Comparison of ENCODE assay signal across 23 mouse cellular contexts in the genomic region with DNA sequence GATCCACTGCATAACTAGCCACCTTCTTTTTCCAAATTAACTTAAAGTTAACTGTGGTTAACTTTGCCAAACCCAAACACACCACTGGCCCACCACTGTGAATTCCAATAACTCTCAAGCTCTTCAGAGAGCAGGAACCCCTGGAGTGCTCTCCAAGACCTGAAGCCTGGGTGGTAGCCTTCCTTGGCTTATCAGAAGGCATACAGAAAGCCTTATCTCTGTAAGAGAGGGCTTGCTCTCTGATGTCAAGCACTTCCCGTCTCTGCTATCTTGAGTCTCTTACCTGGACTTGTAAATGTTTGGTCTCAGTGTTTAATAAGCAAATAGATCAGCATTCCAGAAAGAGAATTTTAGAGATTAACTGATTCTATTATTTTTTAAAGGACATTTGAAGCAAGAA. TPM values are rescaled to one million over a fixed set of nuclear protein-coding genes. Genes with fewer than 3 reads are reported as not detected.
DNase-seq lines count a peak whose midpoint lies in the region; ATAC-seq and TF ChIP-seq lines count a peak whose summit lies in the region.
"Had no signal": no experiment of that assay in that cellular context is flagged by ENCODE, and none has a peak within 500 bp of the region (broad histone marks: within the 10 kb centered on the region; RNA-seq: fewer than 3 reads in every experiment).

No protein-coding gene starts in this region.

- WGBS in liver, embryonic 12.5 days (ENCODE audit: insufficient replicate concordance) = 19% methylated on average over 1 of the region's 1 CpGs
- WGBS in liver, postnatal 0 days (ENCODE audit: insufficient replicate concordance) = 38% methylated on average over 1 of the region's 1 CpGs
- whole genome bisulfite sequencing in lung, embryonic 14.5 days = 51% methylated on average over 1 of the region's 1 CpGs
- WGBS in lung, postnatal 0 days = 39% methylated on average over 1 of the region's 1 CpGs

- no peak overlapping the region for H3K27ac ChIP-seq in liver, embryonic 12.5 days
- no peak overlapping the region for H3K27ac ChIP-seq in liver, postnatal 0 days (ENCODE audit: low read depth)
- no peak overlapping the region for H3K27ac ChIP-seq in lung, embryonic 14.5 days (ENCODE audit: low read depth)
- no peak overlapping the region for H3K27ac ChIP-seq in lung, postnatal 0 days (ENCODE audit: low read length)
- H3K27ac ChIP-seq: embryonic facial prominence, embryonic 13.5 days; forebrain, embryonic 13.5 days; gastrocnemius, adult 2 months; heart, adult 2 months; hindbrain, embryonic 10.5 days; hindbrain, embryonic 14.5 days had no signal

- TF ChIP-seq CTCF in liver, postnatal 0 days (IDR thresholded peaks at IDR 0.05; ENCODE audit: low read depth) = no peak
- no peak for TF ChIP-seq CTCF in lung, embryonic 14.5 days (IDR thresholded peaks at IDR 0.05; ENCODE audit: low read depth)
- TF ChIP-seq CTCF in lung, postnatal 0 days (IDR thresholded peaks at IDR 0.05) = no peak

- no peak for TF ChIP-seq EP300 in liver, postnatal 0 days (IDR thresholded peaks at IDR 0.05; ENCODE audit: low read depth)
- peak; percentile 90 for TF ChIP-seq EP300 in lung, postnatal 0 days (IDR thresholded peaks at IDR 0.05)

- peak; percentile 55; the same call in 1 of the 2 replicates for ATAC-seq in liver, embryonic 12.5 days
- ATAC-seq in liver, postnatal 0 days = no peak
- ATAC-seq in lung, embryonic 14.5 days (ENCODE audit: insufficient read depth) = peak; percentile 33; the same call in 1 of the 2 replicates
- peak; percentile 68 for ATAC-seq in lung, postnatal 0 days
- ATAC-seq: activated CD4-positive, CD25-positive, alpha-beta regulatory T cell, adult 4 months; forebrain, embryonic 13.5 days; Patski had no signal

- peaks cover 19% of the 10 kb centered on the region; the same call in 1 of the 2 replicates for H3K4me1 ChIP-seq in liver, embryonic 12.5 days
- H3K4me1 ChIP-seq in liver, postnatal 0 days (ENCODE audit: insufficient read depth) = peaks cover 8% of the 10 kb centered on the region
- peaks cover 8% of the 10 kb centered on the region for H3K4me1 ChIP-seq in lung, embryonic 14.5 days (ENCODE audit: insufficient read depth)
- 0 out of 2 replicates have a peak, but pooled peaks cover 4% of the 10 kb centered on the region for H3K4me1 ChIP-seq in lung, postnatal 0 days (ENCODE audit: insufficient read depth, low read depth, low read length)

- no peak for DNase-seq in liver, postnatal 0 days
- peak; percentile 46 for DNase-seq in lung, embryonic 14.5 days
- peak; percentile 52 for DNase-seq in lung, postnatal 0 days (ENCODE audit: low spot score)
- DNase-seq in lung, postnatal 36 days = peak; percentile 39
- no peak for DNase-seq in right cerebral cortex, postnatal 36 days (ENCODE audit: low spot score in 2 of 2)
- no peak for DNase-seq in adrenal gland, adult 18-20 months (ENCODE audit: low spot score in 2 of 2)
- DNase-seq: adrenal gland, adult 2 months; adrenal gland, postnatal 25 days; cerebellum, adult 18-20 months; cerebellum, adult 9-11 months; cerebellum, postnatal 36 days; gastrocnemius, adult 2 months; gastrocnemius, postnatal 36 days; heart, adult 2 months had no signal

- H3K27me3 ChIP-seq in liver, embryonic 12.5 days (replicated peaks) = peaks cover 28% of the 10 kb centered on the region
- H3K27me3 ChIP-seq in liver, postnatal 0 days (ENCODE audit: insufficient read depth, low read length) = peaks cover 8% of the 10 kb centered on the region
- no peaks in the 10 kb centered on the region for H3K27me3 ChIP-seq in lung, embryonic 14.5 days (ENCODE audit: insufficient read depth, low read length)
- no peaks in the 10 kb centered on the region for H3K27me3 ChIP-seq in lung, postnatal 0 days (replicated peaks; ENCODE audit: insufficient read depth, low read length)
- H3K27me3 ChIP-seq: forebrain, embryonic 13.5 days; Patski had no signal

- H3K4me2 ChIP-seq in liver, embryonic 12.5 days = no peak overlapping the region
- H3K4me2 ChIP-seq in liver, postnatal 0 days (ENCODE audit: low read depth, low read length) = no peak overlapping the region
- H3K4me2 ChIP-seq in lung, embryonic 14.5 days = no peak overlapping the region
- H3K4me2 ChIP-seq in lung, postnatal 0 days (replicated peaks; ENCODE audit: low read depth, low read length) = no peak overlapping the region
- H3K4me2 ChIP-seq: embryonic facial prominence, embryonic 13.5 days; forebrain, embryonic 13.5 days; heart, embryonic 12.5 days; hindbrain, embryonic 14.5 days had no signal

- no peaks in the 10 kb centered on the region for H3K9me3 ChIP-seq in liver, embryonic 12.5 days (replicated peaks)
- no peaks in the 10 kb centered on the region for H3K9me3 ChIP-seq in liver, postnatal 0 days (ENCODE audit: low read length)
- no peaks in the 10 kb centered on the region for H3K9me3 ChIP-seq in lung, embryonic 14.5 days (ENCODE audit: low read depth, low read length)
- H3K9me3 ChIP-seq in lung, postnatal 0 days (ENCODE audit: low read length) = no peaks in the 10 kb centered on the region
- H3K9me3 ChIP-seq: embryonic facial prominence, embryonic 13.5 days; forebrain, embryonic 13.5 days; heart, embryonic 12.5 days; hindbrain, embryonic 10.5 days had no signal

- no peaks in the 10 kb centered on the region for H3K36me3 ChIP-seq in liver, embryonic 12.5 days
- H3K36me3 ChIP-seq in liver, postnatal 0 days (replicated peaks; ENCODE audit: insufficient read depth, low read length) = no peaks in the 10 kb centered on the region
- H3K36me3 ChIP-seq in lung, embryonic 14.5 days (ENCODE audit: insufficient read depth) = no peaks in the 10 kb centered on the region
- H3K36me3 ChIP-seq in lung, postnatal 0 days (ENCODE audit: insufficient read depth, low read length) = no peaks in the 10 kb centered on the region
- H3K36me3 ChIP-seq: embryonic facial prominence, embryonic 13.5 days; heart, embryonic 12.5 days; hindbrain, embryonic 10.5 days had no signal

- no peak overlapping the region for H3K9ac ChIP-seq in liver, embryonic 12.5 days
- H3K9ac ChIP-seq in liver, postnatal 0 days (replicated peaks) = no peak overlapping the region
- H3K9ac ChIP-seq in lung, embryonic 14.5 days = no peak overlapping the region
- no peak overlapping the region for H3K9ac ChIP-seq in lung, postnatal 0 days (replicated peaks; ENCODE audit: low read depth)
- H3K9ac ChIP-seq: embryonic facial prominence, embryonic 13.5 days; forebrain, embryonic 13.5 days; heart, embryonic 12.5 days; hindbrain, embryonic 14.5 days had no signal

- no peak overlapping the region for H3K4me3 ChIP-seq in liver, embryonic 12.5 days
- H3K4me3 ChIP-seq in liver, postnatal 0 days (ENCODE audit: low read depth, low read length) = no peak overlapping the region
- no peak overlapping the region for H3K4me3 ChIP-seq in lung, embryonic 14.5 days (ENCODE audit: low read depth, low read length)
- no peak overlapping the region for H3K4me3 ChIP-seq in lung, postnatal 0 days (ENCODE audit: low read depth, low read length)
- H3K4me3 ChIP-seq: embryonic facial prominence, embryonic 13.5 days; forebrain, embryonic 13.5 days; gastrocnemius, adult 2 months; heart, adult 2 months; heart, embryonic 12.5 days; hindbrain, embryonic 10.5 days had no signal

RNA-seq across cellular contexts. Expression of gene Nckap5, which starts 2.3 kb away (rescaled TPM):
- 0.45 and 0.59 TPM in 2 replicates for polyA plus RNA-seq in liver, embryonic 12.5 days (2016; fragmentation: Nextera tagmentation; extraction: Ambion mirVana)
- polyA plus RNA-seq in liver, postnatal 0 days (2015; fragmentation: Nextera tagmentation; extraction: Ambion mirVana) = 1.1 and 1.4 TPM in 2 replicates
- 37.8 and 39.7 TPM in 2 replicates for polyA plus RNA-seq in lung, embryonic 14.5 days (2014; fragmentation: Nextera tagmentation; extraction: Ambion mirVana)
- 26.0 and 37.0 TPM in 2 replicates for polyA plus RNA-seq in lung, postnatal 0 days (2015; fragmentation: Nextera tagmentation; extraction: Ambion mirVana)
- 10 to 100 TPM; 25.8 to 55.1 TPM for total RNA-seq in adrenal gland, adult 18-20 months (2021)
- total RNA-seq: CH12.LX had no signal

Comparison
In these comparisons a context has a peak if more than half of its experiments do, and no peak if none do; other contexts are left out.
1. DNase-seq: peak in lung, embryonic 14.5 days (single experiment), lung, postnatal 0 days (single experiment) and lung, postnatal 36 days (single experiment); none in liver, postnatal 0 days (single experiment), right cerebral cortex, postnatal 36 days (0 of 2) and adrenal gland, adult 18-20 months (0 of 2).
2. RNA of gene Nckap5, which starts 2.3 kb away (polyA plus RNA-seq): 37.8 to 39.7 TPM in lung, embryonic 14.5 days and 26.0 to 37.0 TPM in lung, postnatal 0 days; 1.1 to 1.4 TPM in liver, postnatal 0 days and 0.45 to 0.59 TPM in liver, embryonic 12.5 days; every median in the first group is over 10 times any median in the second.